Mouse (Mus musculus) brain, embryonic 14.5 days (tissue): Measurements from ENCODE around the gene Usp44.

Source experiments
- CTCF ChIP-seq: fragments of 200-500 bp; IDR thresholded peaks from 2 replicates; pipeline ENCODE4 v1.5.1; 2012; ENCODE audit warnings: inconsistent platforms, mild to moderate bottlenecking, moderate library complexity, borderline replicate concordance; ENCODE audit not compliant: insufficient read depth, insufficient read length; ENCODE audit errors: extremely low read depth
- POLR2A ChIP-seq: fragments of 200-500 bp; IDR thresholded peaks from 2 replicates; pipeline ENCODE4 v1.6.1; 2012; ENCODE audit warnings: mild to moderate bottlenecking, inconsistent platforms, borderline replicate concordance; ENCODE audit not compliant: poor library complexity, insufficient read depth, insufficient read length, severe bottlenecking; ENCODE audit errors: extremely low read depth

- no peak for TF ChIP-seq POLR2A
- TF ChIP-seq CTCF = peak; percentile 11; the same call in 1 of the 2 replicates
Observed at GRCm38 (mm10) chr10:93813755-93814154, 17.6 kb upstream of the Usp44 start.
